Mouse (Mus musculus): ENCODE data around the gene Odf3l1. TPM values are rescaled to one million over a fixed set of nuclear protein-coding genes. Genes with fewer than 3 reads are reported as not detected.

Gene Odf3l1
- 0.14 and 0.47 TPM in 2 replicates for polyA plus RNA-seq (2012; rRNA removed)

GRCm38 (mm10) chr9:56864216-56864729 lies at the start of gene Odf3l1:
Gene Odf3l1, minus strand, starts transcription at chr9:56864679.

GRCm38 (mm10) chr9:56864832-56865231 lies 353 bp upstream of the Odf3l1 start, which contains the start of gene Cspg4:
Gene Cspg4, plus strand, starts transcription at chr9:56865033.

Other genes starting within 250 kb of the Odf3l1 start
- gene Lingo1, start 68.2 kb downstream of the Odf3l1 start, polyA plus RNA-seq (2012; rRNA removed) = 202 and 209 TPM in 2 replicates
- 7.8 and 8.9 TPM in 2 replicates for gene Cspg4, start 354 bp upstream of the Odf3l1 start, polyA plus RNA-seq (2012; rRNA removed)
- gene Snx33, start 63.7 kb upstream of the Odf3l1 start, polyA plus RNA-seq (2012; rRNA removed) = 2.0 and 2.1 TPM in 2 replicates
- gene Imp3, start 72.8 kb upstream of the Odf3l1 start, polyA plus RNA-seq (2012; rRNA removed) = 131 and 137 TPM in 2 replicates
- 16.7 and 19.5 TPM in 2 replicates for gene Snupn, start 86.2 kb upstream of the Odf3l1 start, polyA plus RNA-seq (2012; rRNA removed)
- gene Ptpn9, start 130.2 kb upstream of the Odf3l1 start, polyA plus RNA-seq (2012; rRNA removed) = 44.1 and 45.8 TPM in 2 replicates
- gene Sin3a, start 207.4 kb upstream of the Odf3l1 start, polyA plus RNA-seq (2012; rRNA removed) = 38.4 and 47.6 TPM in 2 replicates

All from central nervous system, embryonic 18 days (tissue).